Mouse (Mus musculus): Measurements from ENCODE around the gene Mysm1.

- TF ChIP-seq POLR2A (IDR thresholded peaks at IDR 0.05; ENCODE audit: low read depth, low read length) (no peak), CTCF (IDR thresholded peaks at IDR 0.05; ENCODE audit: borderline replicate concordance, insufficient read depth, low read length) (no peak)
Observed at GRCm38 (mm10) chr4:94990204-94990603, 11.3 kb upstream of the Mysm1 start.
